Mouse (Mus musculus) thymus, postnatal 25 days (tissue): ENCODE results near the gene Gm10358.
"Not testable (repeated sequence)": the region's sequence is repeated elsewhere in the genome, so short reads cannot be mapped to it uniquely, and the experiment has no call there.

Experiments used
- DNase-seq: peaks from one replicate; pipeline ENCODE4 v3.0.0; 2022

The Gm10358 gene

DNA sequence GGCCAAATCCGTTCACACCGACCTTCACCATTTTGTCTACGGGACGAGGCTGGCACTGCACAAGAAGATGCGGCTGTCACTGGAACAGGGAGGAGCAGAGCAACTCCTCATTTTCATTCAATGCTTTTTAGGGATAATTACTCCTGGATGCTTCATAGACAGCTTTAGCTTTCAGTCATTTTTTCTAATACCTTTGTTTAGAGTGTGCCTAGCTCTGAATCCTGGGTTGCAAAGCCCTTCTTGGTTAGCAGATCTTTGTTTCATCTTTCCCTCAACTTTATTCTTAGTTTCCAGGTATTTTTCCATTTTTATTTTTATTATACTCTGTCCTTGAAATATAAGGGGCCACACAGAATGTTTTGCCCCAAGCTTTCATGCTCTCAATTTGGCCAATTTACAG, at the start of gene Gm10358:
Gene Gm10358 (minus strand): TSS at position 101 of the 400 bp plus-strand sequence.
- DNase-seq: no peak

DNA sequence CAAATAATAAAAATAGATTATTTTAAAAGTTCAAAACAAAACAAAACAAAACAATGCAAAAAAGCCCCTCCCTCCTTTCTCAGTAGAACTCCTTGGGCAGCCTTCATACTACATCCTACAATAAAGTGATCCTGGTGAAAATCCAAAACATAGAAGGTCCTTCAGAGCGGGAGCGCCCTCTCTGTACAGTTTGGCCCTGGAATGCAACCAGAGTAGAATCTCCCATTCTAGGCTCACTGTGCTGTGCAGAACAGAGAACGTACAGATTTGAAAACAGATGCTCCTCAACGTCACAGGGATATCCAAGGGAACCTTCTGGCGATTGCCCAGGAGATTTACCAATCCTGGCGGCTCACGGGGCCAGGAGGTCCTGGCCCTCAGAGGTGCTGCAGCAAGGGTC, 42.0 kb upstream of the Gm10358 start, which contains the start of gene Iqcm:
Gene Iqcm (plus strand): TSS at position 301 of the 400 bp plus-strand sequence.
- DNase-seq: no peak

DNA sequence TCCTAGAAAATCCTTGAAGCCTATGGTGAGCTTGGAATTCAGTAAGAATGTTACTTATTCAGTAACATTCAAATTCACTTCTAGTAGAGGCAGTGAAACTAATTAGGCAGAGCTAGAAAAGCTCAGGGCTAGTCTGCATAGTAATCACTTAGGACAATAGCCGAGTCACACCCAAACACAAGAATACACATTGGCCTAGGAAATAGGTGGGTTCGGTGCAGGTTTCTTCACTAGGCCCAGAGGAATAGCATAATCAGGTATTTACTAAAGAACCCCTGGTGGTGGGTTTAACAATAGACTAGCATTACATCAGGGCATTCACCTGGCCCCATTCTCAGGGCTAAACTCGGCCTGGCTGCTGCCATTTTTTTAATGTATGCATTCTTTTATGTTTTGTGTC, 9.3 kb upstream of the Gm10358 start:
- not testable (repeated sequence) for DNase-seq

DNA sequence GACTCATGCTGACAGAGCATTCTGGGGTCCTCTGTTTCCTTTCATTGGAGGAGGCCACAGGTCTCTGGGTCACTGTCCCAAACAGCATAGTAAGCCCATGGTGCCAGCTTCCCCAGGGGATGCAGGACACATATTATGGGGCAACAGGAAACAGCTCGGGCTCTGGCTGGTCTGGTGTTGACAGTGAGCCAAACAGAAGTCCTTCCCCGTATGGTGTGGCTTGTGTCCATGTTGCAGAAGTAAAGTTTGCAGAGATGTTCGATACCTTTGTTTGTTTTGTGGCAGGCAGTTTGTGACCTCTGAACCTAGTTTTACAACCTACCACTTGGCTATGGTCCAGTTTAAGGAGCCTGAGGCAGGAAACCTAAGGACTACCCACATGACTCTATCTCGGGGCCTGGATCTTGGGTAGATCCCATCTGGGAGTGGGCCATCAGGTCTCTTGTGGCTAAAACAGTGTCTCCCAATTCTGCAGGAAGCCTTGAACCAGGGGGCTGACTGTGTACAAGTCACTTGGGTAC, 21.6 kb downstream of the Gm10358 start:
- DNase-seq: no peak

DNA sequence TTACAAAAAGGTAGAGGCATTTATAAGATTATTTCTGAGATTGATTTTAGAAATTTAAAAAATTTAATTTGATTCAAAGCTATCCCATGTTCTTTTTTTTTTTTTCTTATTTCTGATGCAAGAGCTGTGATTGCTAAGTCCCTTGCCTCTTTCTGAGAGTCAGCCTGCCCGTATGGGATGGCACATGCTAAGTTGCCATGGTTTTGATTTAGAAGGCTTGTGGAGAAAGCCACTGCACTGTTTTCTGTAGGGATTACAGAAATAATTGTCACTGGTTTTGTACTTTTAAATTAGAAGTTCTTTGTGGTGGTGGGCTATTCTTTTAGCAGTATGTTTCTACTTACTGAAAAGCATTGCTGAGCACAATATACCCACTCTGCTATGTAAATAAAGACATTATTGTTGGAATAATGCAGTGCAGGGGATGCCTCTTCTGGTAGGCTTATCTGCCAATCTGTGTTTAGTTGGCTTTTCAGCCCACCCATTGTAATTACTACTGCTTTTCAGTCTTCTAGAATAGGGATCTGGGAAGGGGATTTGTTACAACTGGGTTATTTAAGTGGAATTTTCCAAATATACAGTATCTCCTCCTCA, 30.8 kb downstream of the Gm10358 start:
- DNase-seq: no peak

DNA sequence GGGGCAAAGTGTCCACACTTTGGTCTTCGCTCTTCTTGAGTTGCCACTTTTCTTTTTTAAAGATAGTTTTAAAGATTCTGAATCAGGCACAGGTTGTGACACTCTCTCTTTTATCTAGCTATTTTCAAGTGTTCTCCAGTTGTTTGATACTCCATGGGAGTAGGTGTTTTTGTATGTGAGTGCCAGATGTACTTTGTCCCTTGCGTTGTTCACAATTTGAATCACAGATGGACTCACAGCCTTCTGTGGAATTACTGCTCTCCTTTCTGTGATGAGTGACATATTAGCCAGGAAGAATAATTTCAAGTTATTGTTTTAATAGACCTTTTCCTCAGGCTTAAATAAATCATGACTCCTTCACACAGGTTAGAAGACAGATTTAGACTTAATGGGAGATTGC, 34.4 kb downstream of the Gm10358 start:
- DNase-seq: no peak
